Mouse (Mus musculus): Measurements from ENCODE around the gene Gm26992.
"Not testable (repeated sequence)": the region's sequence is repeated elsewhere in the genome, so short reads cannot be mapped to it uniquely, and the experiment has no call there.

The Gm26992 gene

DNA sequence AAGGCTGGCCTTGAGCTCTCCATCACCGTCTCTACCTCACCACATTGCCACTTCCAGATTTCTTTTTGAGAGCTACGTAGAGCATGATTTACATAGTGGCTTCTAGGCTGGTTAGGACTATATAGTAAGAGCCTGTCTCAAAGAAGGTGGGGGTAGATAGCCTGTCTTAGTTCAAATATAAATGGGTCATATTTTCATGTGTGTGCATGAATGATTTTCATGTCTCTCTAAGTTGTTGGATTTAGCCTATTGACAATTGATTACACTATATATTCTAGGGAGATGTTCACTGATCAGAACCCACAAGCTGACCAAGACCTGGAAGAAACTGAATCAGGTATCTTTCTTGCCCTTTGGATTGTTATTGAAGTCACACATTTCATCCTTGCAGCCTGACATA lies at the start of gene Gm26992:
Gene Gm26992, plus strand, starts transcription at position 301 of the 400 bp plus-strand sequence.
- no peak for DNase-seq

DNA sequence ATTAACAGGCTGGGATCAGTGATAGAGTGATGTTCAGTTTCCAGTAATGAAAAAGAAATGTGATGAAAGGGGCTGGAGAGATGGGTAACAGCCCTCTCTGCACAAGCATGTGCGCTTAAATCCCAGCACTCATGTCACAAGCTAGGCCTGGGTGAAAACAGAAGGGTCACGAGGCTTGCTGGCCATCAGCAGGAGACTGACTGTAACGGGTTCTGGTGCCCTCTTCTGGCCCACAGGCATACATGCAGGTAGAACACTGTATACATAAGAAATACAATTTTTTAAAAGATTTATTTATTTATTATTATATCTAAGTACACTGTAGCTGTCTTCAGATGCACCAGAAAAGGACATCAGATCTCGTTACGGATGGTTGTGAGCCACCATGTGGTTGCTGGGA lies 47.6 kb upstream of the Gm26992 start:
- no peak for DNase-seq

DNA sequence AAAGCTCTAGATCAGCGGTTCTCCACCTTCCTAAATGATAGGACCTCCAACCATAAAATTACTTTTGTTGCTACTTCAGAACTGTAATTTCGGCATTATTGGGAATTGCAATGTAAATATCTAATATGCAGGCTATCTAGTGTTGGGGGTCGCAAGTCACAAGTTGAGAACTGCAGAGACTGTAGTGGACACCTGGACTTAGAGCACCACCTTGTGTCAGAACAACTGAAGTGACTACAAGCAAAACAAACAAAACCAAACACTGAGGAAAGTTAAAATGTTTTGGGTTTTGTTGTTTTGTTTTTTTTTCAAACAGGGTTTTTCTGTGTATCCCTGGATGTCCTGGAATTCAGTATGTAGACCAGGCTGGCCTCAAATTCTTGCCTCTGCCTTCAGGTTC lies 37.3 kb upstream of the Gm26992 start:
- no peak for DNase-seq

DNA sequence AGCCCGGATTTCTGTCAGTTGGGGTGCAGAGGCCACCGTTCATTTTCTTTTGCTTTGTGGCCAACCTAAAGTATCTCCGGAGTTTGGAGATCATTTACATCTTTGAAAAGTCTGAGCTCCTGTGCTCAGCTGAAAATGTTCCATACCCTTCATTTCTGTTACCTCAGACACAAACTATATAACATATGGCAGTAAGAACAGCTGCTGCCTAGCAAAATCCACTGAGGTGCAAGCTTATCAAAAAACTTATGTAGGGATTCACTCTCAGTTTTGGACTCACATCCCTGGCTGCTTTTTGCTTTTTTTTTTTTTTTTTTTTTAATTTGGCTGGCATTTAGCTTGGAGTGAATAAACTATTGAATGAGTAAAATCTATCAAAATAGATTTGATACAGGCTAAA lies 33.7 kb upstream of the Gm26992 start:
- DNase-seq: no peak

DNA sequence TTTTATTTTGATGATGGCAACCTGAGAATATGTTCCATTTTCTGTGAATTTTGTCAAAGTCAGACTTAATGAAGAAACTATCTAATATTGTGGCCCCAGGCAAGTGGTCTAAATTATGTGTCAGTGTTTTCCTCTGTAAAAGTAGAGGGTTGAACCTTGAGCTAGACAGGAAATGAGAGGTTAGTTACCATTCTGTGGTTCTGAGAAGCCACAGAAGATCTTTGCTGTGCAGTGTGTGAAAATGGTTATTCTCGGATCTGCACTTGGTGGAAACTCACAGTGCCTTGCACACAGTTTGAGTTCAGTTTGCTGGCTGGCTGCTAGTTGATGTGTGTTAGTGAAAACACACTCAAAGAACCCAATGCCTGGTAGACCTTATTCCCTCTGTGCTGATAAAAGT lies 28.0 kb upstream of the Gm26992 start:
- no peak for DNase-seq

DNA sequence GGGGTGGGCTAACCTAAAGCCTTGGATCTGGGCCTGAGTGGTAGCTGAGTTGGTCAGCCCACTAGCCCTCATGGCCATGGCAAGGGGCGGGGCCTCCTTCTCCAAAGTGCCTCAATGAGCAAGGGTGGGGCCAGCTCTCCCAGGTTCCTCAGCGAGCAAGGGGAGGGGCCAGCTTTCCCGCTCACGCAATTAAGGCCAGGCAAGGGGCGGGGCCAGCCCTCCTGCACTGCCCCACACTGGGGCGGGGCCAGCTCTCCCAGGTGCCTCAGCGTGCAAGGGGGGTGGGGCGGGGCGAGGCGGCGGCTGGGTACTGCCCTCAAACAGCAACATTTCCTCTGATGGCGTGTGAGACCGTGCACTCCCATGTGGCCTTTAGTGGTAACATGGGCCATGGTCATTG lies 16.8 kb upstream of the Gm26992 start:
- no peak for DNase-seq

DNA sequence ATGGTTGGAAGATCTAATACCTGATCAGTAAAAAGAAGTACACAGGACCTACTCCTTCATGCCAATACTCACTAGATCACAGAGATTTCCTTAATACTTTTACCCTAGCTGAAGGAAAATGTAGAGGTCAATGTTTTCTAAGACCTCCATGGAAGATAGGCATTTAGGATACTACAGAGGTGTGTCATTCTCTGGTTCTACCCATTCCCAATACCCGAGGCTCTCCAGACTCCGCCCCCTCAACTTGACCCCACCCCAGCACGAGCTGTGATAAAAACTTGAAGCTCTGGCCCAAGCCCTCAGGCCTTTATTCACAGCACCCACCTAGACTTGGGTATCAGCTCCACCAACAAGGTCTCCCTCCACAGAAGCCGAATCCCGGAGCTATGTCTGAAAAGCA lies 7.6 kb upstream of the Gm26992 start, which contains the start of gene Tsx:
Gene Tsx, plus strand, starts transcription at position 301 of the 400 bp plus-strand sequence.
- no peak for DNase-seq

DNA sequence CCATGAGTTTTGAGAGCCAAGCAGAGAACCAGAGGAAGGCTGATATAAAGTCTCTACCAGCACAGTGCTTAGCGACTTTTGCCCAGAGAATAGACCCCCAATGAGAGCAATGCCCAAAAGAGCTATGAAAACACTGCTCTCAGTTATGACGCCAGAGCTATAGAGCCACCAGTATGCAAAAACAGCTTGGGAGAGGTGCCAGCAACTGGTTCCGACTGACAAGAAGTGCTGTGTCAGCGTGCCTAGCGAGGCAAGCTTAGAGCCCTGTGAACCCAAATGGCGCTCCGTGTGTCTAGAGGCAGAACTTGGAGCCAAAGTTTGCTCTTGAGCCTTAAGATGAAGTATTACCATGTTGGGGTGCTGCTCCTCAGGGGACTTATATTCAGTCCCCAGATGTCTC lies 5.9 kb downstream of the Gm26992 start:
- DNase-seq: no peak

DNA sequence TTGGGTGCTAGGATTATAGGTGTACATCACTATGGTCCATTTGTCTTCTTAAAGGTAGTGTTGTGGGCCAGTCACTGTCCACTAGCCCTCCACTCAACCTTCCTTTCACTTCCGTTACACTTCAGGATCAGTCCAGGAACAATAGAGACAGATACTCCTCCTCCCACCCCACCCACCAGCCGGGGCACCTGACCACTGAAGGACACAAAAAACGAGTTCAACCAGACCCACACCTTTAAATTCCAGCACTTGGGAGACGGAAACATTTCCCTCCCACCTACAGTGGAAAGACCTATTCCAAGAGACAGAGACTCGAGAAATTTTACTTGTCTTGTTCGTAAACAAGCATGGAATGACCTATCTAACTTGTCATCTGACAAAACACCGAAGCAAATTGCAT lies 10.5 kb downstream of the Gm26992 start:
- no peak for DNase-seq

DNA sequence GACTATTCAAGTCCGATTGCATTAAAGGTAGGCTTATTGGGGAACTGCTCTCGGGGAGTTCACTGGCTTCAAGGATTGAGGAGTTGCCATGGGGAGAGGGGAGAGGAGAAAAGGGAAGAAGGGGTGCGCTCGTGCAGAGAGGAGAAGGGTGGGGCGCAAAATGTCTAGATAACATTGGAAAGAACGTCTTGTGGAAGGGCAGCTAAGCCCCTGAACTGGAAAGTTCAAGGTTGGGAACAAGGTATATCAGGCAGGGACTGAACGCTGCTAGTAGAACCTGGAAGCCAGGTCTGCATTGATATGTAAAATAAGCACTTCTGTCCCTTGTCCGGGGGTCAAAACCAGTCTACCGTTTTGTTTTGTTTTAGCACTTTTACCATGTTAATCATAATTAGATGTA lies 16.2 kb downstream of the Gm26992 start:
- DNase-seq: no peak

DNA sequence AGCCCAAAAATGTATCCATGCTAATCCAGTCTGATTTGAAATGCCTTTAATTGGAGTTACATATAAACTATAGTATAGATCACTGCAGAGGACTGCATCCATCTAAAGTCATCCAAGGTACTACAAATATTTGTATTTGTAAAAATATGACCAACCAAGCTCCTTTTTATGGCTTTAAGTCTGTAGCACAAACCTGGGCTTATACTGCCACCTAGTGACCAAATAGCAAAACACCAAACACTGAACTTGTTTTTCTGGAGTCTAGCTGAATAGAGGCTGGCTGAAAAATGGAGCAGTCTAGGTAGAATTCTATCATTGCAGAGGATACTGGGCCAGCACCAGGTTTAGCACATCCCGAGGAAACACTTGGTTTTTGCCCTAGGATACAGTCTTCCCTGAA lies 19.0 kb downstream of the Gm26992 start:
- no peak for DNase-seq

DNA sequence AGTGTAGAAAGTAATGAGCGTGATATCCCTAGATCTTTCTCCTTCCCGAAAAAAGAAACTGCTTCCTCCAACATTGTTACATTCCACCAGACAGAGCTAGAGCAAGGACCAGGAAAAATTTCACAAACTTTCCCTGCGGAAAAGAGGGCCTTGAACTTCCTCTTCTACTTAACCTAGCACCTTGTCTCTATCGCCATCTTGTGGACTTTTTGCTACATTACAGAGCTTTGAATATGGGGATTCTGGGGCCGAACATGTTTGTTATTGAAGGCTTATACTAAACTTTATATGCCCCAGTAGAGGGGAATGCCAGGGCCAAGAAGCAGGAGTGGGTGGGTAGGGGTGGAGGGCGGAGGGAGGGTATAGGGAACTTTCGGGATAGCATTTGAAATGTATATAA lies 21.9 kb downstream of the Gm26992 start:
- peak; percentile 11 for DNase-seq

DNA sequence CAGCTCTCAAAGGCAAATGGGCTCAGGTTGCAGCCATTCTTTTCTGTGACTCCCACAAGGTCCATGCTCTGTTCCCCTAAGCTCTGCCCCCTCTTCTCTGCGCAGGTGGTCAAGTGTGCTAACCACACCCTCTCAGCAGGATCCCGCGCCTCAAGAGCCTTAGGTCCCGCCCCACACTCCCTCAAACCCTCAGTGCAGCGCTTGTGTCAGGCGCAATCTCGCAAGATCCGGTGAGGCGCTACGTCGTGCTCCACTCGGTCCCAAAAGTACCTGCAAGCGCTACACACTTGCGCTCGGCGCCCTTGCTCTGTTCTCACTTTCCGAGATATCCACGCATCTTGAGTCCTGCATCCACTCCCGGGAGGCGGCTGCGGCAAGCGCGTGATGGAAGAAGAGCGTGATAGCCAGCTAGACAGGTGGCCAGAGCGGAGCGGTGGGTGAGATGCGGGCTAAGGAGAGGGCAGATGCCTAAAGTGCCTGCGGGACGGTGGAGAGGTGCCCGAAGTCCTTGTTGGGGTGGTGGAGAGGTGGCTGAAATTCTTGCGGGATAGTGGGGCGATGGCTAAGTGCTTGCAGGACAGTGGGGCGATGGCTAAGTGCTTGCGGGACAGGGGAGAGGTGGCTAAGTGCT lies 25.8 kb downstream of the Gm26992 start:
- DNase-seq: no peak

DNA sequence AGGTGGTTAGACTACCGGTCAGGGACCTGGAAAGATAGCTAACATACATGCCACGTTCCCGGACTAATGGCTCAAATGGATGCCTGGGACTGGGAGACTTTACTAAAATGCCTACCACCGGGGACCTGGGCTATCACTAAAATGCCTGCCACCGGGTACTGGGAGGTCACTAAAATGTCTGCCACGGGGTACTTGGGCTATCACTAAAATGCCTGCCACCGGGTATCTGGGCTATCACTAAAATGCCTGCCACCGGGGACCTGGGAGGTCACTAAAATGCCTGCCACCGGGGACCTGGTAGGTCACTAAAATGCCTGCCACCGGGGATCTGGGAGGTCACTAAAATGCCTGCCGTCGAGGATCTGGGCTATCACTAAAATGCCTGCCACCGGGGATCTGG lies 26.6 kb downstream of the Gm26992 start:
- DNase-seq: not testable (repeated sequence)

DNA sequence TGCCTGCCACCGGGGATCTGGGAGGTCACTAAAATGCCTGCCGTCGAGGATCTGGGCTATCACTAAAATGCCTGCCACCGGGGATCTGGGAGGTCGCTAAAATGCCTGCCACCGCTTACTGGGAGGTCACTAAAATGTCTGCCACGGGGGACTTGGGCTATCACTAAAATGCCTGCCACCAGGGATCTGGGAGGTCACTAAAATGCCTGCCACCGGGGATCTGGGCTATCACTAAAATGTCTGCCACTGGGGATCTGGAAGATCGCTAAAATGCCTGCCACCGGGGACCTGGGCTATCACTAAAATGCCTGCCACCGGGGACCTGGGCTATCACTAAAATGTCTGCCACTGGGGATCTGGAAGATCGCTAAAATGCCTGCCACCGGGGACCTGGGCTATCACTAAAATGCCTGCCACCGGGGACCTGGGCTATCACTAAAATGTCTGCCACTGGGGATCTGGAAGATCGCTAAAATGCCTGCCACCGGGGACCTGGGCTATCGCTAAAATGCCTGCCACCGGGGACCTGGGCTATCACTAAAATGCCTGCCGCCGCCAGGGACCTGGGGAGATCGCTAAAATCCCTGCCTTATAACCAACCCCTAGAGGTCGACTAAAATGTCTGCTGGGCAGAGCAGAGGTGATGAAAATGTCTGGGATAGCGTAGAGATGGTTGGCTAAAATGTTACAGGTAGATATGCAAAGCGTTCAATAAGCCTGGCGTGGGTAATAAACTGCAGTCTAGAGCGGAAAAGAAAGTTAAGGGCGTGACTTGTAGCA lies 27.3 kb downstream of the Gm26992 start:
- not testable (repeated sequence) for DNase-seq

DNA sequence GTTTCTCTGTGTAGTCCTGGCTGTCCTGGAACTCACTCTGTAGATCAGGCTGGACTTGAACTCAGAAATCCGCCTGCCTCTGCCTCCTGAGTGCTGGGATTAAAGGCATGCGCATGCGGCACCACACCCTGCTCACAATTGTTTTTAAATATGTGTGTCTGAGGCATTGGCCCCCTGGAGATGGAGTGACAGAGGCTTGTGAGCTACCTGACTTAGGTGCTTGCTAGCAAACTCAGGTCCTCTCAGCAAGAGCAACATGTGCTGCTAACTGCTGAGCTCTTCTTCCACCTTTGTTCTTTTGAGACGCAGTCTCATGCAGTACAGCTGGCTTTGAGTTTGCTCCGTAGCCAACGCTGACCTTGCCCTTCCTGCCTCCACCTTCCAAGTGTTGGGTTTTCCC lies 31.0 kb downstream of the Gm26992 start:
- DNase-seq: no peak

DNA sequence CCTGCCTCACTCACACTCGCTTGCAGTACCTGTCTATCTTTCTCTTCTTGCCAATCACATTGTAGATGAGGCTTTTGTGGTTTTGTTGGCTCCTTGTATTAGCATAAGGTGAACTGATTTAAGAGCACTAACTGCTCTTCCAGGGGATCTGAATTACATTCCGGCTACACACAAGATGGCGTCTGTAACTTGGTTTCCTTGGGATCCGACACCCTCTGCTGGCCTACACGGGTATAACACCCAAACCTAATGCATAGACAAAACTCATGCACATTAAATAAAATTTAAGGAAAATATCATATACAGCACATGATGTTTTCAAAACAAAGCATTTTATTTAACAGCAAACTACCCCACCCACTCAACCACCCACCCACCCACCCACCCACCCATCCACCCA lies 38.2 kb downstream of the Gm26992 start:
- no peak for DNase-seq

DNA sequence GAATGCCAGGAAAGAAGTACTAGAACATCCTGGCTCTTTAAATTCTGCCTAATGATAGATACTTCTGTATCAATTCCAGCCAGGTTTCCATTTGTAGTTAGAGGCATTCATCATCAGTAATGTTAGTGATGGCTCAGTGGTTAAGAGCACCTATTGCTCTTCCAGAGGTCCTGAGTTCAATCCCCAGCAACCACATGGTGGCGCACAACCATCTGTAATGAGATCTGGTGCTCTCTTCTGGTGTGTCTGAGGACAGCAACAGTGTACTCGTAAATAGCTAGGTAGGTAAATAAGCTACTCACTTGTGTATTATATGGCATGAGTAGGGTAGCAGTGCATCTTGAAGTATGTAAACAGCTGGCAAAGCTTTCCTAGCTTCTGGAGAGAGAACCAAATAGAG lies 47.2 kb downstream of the Gm26992 start:
- DNase-seq: no peak

DNA sequence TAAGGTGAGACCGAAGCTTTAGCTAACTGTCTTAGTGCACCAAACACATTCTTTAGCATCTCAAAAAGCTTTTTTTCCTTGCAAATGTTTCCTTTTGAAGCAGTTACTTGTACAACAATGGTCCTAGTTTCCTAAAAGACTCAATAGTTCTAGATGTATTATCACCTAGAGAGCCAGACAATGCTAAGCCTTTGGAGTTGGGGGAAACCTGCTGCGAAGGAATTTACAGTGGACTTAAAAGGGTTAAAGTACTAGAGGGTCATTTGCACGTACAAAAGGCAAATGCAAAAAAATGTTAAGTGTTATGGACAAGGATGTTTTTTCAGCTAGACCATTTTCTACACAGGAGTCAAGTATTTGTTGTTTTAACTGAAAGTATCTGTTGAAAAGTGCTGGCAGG lies 50.5 kb downstream of the Gm26992 start:
- no peak for DNase-seq

DNA sequence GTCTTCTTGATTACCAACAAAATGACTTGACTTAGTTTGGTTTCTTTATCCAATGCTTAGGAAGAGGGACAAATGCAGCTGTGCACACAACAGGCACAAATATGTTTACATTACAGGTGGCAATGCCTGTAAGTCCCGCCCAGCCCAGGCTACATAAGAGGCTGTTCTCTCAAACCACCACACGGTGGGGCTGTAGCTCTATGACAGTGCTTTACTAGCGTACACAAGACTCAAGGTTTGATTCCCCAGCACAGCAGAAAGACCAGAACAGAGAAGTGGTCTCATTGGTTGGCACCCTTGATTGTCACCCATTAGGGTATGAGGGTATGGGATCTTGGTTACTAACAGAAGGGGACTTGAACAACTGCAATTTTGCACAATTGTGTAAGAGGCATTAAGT lies 55.7 kb downstream of the Gm26992 start:
- DNase-seq: peak; percentile 7

DNA sequence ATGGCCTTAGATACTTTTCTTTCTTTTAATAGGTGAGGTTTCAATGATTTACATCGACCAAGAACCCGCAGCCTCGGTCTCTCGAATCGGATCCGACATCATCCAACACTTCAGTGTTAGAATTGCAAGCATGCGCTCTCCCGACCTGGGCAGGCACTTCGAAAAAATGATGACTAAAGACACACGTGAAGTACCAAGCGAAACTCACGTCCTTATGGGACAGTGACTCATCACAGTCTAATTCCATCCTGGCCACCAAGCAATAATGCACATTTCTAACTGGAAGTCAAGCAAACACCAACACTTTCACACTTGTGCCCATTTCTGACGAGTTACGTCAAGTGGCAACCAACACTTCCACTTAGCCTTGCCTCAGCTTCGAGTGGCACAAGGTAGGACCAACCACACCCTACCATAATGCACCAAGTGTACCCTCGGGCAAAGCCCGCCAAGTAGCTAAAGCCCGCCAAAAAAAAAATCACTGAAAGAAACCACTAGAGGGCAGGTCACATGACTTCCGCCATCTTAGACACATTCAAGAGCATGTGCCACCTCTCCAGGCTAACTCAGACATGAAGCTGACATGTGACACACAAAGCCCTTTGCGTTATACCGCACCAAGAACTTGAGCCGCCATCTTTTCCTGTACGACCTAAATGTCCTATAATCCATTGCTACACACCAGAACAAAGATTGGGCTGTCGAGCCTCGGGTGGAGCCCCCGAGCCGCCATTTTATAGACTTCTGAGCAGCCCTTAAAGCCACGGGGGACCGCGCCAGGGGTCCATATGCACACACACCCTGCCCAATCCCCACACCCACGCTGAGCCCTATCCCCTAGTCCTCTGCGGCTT lies 59.7 kb downstream of the Gm26992 start:
- DNase-seq: no peak

DNA sequence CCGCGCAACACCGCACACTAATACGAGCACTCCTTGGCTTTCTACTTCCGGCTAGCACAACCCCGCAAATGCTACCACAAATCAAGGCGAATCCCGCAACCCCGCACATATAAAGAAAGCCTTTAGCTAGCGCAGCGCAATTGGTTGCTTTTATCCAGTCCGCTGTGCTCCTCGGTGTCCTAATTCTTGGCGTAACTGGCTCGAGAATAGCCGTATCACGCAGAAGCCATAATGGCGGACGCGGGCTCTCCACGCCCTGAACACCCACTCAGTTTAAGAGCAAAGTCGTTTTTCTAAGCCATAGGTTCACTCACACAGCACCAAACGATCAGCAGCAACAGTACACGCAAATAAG lies 60.3 kb downstream of the Gm26992 start:
- DNase-seq: no peak

DNA sequence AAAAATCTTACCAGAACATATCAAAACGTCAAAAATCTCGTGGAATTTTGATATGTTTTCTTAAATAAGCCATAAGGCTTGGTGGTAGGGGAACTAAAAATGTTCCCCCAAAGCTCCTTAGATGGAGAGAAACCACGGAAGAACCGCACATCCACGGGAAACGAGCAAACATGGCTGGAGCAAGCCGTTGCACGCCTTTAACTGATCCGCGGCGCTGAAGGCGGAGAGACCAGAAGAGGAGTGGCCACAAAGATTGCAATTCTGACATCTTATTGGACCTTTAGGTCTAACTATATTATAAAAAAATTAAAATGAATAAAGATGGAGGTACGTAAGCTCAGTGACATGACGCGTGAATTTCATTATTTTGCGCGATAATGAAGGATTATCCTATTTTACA lies 61.2 kb downstream of the Gm26992 start:
- no peak for DNase-seq

DNA sequence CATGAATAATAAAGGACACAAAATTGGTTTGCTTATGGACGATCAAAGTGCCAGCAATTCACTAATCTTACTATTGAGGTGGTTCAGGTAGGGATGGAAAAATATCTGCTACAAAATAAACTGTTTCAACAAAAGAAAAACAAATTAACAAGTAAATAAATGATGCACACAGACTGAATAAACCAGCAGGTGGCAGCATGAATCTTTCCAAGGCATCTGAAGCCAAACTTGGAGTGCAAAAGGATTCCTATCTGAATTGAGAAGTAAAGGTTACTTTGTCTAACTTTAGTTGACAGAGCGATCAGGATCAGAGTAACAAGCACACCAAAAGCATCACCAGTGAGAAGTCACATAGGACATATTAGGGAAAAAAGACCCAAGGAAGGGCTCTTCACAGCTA lies 62.2 kb downstream of the Gm26992 start:
- DNase-seq: no peak

Data from layer of hippocampus, adult 9-11 months (tissue).